Mouse (Mus musculus): ENCODE data around the gene Fut7.

Fut7 gene

DNA sequence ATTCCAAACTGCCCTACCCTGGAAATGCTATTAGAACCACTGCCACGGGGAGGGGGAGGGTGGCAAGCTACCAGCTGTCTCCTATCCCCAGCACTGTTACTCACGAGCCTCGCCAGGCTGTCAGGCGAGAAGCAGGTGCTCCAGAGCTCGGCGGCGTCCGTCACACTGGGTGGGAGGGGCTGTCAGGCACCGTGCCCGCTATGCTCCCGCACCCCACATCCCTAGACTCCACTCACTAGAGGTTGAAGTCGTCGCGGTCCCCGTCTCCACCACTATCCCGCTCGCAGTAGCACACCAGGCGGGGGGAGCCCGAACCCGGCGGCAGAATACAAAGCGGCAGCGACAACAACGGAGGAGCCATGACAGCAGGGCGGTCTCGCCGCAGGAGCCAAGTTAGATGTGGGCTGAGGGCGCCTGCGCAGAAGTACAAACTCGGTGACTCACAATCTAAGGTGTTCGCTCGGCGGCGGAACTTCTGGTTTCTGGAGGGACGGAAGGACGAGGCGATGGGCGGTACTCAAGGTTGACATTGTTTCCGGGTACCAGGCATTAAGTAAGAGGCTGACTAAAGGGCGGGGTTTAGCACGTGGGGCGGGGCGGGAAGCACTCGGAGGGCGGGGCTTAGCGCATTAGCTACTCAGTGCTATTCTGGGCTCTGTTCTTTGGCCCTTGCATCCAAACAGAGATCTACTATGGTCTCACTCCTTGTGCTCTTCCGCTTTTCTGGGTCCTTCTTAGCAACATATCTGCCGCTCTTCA, 37.7 kb downstream of the Fut7 start, which contains the start of gene Paxx:
Paxx (minus strand) TSS at position 544 of the 759 bp plus-strand sequence.
- DNase-seq, result peak; percentile 94

DNA sequence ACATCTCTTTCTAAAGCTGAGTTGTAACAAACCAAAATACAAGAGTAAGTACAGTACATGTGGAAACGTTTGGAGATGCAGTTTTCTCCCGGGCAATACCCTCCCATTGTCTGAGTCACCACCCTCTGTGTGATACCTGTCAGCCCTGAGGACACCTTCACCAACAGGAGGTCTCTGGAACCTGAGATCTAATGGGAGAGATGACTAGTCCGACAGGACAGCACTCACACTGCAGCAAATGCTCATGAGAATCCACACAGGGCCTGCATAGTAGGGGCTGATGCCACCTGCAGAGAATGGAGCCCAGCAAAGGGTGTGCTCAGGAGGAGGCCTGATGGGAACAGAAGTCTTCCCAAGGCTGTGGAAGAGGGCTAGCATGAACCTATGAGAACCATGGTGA, 38.3 kb downstream of the Fut7 start:
- no peak for DNase-seq

DNA sequence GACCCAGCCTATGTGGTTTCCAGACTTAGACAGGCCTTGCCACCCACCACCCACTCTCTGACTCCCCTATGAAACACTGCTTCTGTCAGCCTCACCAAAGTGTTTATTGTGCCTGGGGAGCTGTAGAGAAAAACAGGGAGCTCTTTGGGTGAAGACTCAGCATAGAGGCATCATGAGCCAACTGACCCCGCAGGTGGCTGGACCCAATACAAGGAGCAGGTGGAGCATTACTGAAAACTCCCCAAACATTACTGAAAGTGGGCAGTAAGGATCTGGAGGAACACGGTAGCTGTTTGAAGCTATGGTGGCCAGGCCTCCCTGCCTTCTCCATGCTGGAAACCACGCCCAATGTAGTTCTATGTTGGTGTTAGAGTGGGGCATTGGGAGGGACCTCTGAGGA, 40.6 kb downstream of the Fut7 start:
- no peak for DNase-seq

GRCm38 (mm10) chr2:25465256-25465655, 42.2 kb downstream of the Fut7 start:
- DNase-seq, result no peak

GRCm38 (mm10) chr2:25465816-25466635, 43.0 kb downstream of the Fut7 start:
- DNase-seq, result no peak

DNA sequence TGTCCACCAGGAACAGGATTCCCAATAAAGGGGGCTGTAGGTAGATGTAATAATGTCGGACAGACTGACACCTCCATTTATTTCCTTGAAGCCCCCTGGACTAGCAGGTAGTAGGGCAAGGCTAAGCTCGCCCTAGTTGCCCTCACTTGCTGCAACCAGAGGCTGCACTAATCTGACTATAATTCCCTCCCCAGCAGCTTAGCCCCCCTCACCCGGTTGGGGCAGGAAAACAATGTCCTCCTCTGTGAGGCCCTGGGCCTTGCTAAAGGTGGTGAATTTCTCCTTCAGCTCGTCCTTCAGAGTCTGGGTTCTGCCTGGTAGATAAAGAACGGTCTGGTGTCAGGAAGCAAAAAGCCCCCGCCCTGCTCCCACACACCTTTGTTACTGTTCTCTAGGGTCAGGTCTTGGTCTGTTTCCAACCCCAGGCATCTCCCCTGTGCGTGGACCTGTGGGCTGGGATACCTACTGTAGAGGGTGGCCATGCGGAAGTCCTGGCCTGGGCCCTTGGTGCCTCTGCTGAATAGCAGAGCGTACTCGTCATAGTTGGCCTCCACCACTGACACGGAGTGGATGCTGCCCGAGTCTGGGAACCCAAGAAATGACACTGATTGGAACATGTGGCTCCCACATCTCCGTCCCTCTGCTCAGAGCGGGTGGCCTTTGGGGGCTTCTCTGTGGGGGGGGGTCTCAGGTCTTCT, 44.7 kb downstream of the Fut7 start:
- DNase-seq, result no peak

GRCm38 (mm10) chr2:25468962-25469915, 46.2 kb downstream of the Fut7 start:
- DNase-seq, result no peak

DNA sequence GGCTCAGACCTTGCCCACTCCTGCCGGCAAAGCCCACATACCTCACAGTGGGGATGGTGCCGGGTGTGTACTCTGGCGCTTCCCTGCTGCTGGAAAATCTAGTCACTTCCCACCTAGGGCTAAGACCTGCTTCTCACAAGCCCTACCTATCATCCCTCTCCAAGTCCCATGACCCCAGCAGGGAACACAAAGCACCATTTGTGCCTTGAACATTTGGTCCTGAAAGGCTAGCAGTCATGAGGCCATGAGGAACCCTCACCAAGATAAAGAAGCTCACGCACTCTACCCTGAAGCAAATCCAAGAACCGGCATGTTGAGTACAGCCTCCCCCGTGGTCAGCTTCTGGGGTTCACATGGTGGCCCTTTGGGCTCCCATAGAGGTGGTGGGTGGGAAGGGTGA, 46.9 kb downstream of the Fut7 start, which contains the start of gene Ptgds:
Ptgds (minus strand) TSS at position 78 of the 400 bp plus-strand sequence.
- DNase-seq, result no peak

DNA sequence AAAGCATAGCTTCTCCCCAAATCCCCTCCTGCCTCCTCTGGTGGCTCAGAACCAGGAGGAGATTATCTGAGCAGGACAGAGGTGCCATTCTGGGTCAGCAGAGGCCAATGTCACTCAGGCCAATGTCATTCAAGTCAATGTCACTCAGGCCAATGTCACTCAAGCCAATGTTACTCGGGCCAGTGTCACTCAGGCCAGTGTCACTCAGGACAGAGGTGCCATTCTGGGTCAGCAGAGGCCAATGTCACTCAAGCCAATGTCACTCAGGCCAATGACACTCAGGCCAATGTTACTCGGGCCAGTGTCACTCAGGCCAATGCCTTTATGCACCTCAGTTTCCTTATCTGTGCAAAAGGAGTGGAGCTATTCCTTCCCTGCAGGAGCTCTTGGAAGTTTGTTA, 49.5 kb downstream of the Fut7 start:
- DNase-seq, result no peak

Measured in right cerebral cortex, postnatal 25 days (tissue).